Mouse (Mus musculus): Measurements from ENCODE around the gene Ift57. TPM values are rescaled to one million over a fixed set of nuclear protein-coding genes. Genes with fewer than 3 reads are reported as not detected.

Gene Ift57
- polyA plus RNA-seq, 1 experiment from 2014 or later, result 26.9 TPM

DNA sequence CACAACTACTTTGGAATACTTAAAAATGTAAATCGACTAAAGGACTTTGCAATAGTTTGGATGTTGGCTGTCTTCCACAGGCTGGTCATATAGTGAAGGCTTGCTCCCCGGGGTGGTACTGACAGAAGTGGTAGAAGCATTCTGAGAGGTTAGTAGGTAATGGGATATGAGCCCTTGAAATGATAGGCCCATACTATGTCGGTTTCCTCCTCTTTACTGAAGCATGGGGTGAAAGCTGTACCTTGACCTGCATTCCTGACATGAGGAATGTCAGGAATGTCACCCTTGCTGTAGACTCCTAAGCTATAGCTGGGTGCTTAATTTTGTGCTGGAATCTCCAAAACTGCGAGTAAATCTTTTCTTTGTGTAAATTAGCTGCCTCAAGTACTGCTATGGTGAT is 115.4 kb downstream of the Ift57 start:
- Histone ChIP-seq H3K27ac (ENCODE audit: low read length) (no peak overlapping the region), H3K4me1 (ENCODE audit: control insufficient read depth, insufficient read depth, low read length) (no peaks in the 10 kb centered on the region), H3K9ac (replicated peaks; ENCODE audit: low read depth, low read length) (no peak overlapping the region), H3K36me3 (ENCODE audit: control insufficient read depth, insufficient read depth, low read length) (no peaks in the 10 kb centered on the region), H3K9me3 (ENCODE audit: control insufficient read depth, low read depth, low read length) (no peaks in the 10 kb centered on the region), H3K4me2 (replicated peaks; ENCODE audit: low read depth, low read length) (no peak overlapping the region), H3K27me3 (ENCODE audit: control insufficient read depth, insufficient read depth, low read length) (no peaks in the 10 kb centered on the region), H3K4me3 (ENCODE audit: low read depth, low read length) (no peak overlapping the region)
- WGBS, result 51% methylated on average over 4 of the region's 4 CpGs
- ATAC-seq (ENCODE audit: insufficient number of reproducible peaks, insufficient read depth, low FRiP score, low read depth), result no peak

Other genes with a start within 250 kb of the Ift57 start
- 66.8 and 79.1 TPM in 2 replicates for gene Cd47, start 101.3 kb downstream of the Ift57 start, polyA plus RNA-seq (2014; fragmentation: Nextera tagmentation; extraction: Ambion mirVana)